Mouse (Mus musculus) lung, adult 2 months (tissue): Measurements from ENCODE around the gene Cd200.
"Not testable (repeated sequence)": the region's sequence is repeated elsewhere in the genome, so short reads cannot be mapped to it uniquely, and the experiment has no call there.

ENCODE experiments used
- CTCF ChIP-seq: fragments of 200-500 bp; IDR thresholded peaks from 2 replicates; pipeline ENCODE4 v1.5.1; 2011; ENCODE audit warnings: mild to moderate bottlenecking, low read length, control low read depth; ENCODE audit not compliant: insufficient read depth
- POLR2A ChIP-seq: fragments of 200-500 bp; IDR thresholded peaks from 2 replicates; pipeline ENCODE4 v1.6.1; 2011; ENCODE audit warnings: low read depth, mild to moderate bottlenecking, control low read depth, low read length, borderline replicate concordance; ENCODE audit errors: extremely low read depth

GRCm38 (mm10) chr16:45348238-45348637, 60.6 kb downstream of the Cd200 start:
- TF ChIP-seq CTCF, POLR2A: not testable (repeated sequence)
